Mouse (Mus musculus) heart, adult 8-10 months (tissue): Measurements from ENCODE around the gene Cfap46. TPM values are rescaled to one million over a fixed set of nuclear protein-coding genes. Genes with fewer than 3 reads are reported as not detected.

Experiments used
- DNase-seq: peaks from one replicate; pipeline ENCODE4 v3.0.0; 2022; ENCODE audit warnings: low spot score
- total RNA-seq, 4 experiments: library from RNA; stranded (reverse); gene quantifications; 2 replicates each; pipeline ENCODE4 v1.2.4; 2022

Cfap46 gene
- total RNA-seq, result under 1 TPM in 3 of 4 experiments, not detected in 1; 0.13 to 0.16 (median 0.16) TPM

DNA sequence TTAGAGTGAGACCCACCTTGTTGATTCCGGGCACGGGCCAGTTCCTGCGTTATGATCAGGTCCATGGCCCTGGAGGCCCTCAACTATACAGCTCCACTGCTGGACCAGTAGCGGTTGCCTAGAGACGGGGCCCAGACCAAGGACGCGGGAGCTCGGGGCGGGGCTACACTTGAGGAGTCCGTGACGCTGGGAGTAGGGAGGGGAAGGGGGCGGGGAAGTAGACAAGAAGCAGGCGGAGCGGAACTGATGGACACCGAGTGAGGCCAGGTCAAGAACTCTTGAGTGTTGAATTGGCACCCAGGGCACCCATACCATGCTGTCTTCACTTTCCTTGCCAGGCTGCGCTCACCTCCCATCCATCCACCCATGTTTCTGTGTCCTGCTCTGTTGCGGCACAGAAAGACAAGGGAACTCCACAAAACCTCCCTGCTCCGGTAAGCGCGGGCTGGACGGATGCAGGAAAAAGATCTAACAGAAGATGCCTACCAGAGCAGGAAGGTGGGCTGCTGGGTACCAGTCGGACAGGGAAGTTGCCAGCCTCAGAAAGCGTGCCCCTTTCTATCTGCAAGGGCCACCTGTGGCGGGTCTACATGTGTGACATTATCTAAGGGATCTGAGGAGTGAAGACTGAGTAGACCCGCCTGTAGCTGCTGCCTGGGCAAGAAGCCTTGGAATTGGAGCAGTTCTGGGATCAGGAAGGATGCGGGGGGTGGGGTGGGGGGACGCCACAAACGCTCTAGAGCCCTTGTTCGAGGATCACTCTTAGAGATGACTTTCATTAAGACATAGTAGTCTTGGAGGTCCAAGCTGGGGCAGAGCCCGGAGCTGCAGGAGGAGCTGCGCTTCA, at the start of gene Cfap46:
TSS of gene Cfap46 (minus strand) at position 112 of the 847 bp plus-strand sequence.
- peak; percentile 87 for DNase-seq

DNA sequence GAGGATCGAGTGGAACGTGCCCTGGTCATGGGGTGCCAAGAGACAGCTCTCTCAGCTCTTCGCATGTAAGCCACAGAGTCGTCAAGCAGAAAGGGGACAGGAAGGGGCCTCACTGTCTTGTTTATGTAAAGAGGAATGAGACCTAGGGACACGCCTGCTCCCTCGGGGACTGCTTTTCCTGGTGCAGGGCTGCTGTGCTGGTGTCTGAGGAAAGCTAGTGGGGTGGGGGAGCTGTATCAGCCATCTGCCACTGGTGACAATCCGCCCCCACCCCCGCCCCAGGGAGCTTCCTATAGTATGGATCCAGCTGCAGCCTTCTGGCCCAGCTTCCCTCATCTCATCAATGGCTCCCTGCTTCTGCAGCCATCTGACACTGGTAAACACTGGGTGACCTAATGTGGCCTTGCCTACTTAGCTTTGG, 47.7 kb upstream of the Cfap46 start:
- DNase-seq, result peak; percentile 19

- no peak for DNase-seq
Measured at GRCm38 (mm10) chr7:139727072-139727471, 43.5 kb upstream of the Cfap46 start.

DNA sequence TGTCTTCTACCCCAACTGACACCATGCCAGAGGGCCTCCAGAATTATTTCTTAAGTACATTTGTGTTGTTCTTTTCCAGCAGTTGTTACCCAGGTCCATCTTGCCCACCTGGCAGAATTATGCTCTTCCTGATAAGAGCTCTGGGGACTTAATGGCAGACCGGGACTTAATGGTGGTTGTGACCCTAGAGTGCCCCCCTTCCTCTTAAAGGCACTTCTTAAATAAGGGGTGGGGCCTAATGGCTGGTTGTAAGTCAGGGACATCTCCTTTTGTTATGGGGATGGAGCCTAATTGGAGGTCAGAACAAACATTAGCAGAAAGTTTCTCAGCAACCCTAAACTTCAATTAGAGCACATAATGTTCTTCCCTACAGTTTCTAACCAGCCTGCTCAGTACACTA, 42.0 kb upstream of the Cfap46 start:
- DNase-seq, result no peak

- DNase-seq, result no peak
Measured at GRCm38 (mm10) chr7:139723986-139724385, 40.4 kb upstream of the Cfap46 start.

GRCm38 (mm10) chr7:139721196-139721595, 37.6 kb upstream of the Cfap46 start:
- DNase-seq, result no peak

DNA sequence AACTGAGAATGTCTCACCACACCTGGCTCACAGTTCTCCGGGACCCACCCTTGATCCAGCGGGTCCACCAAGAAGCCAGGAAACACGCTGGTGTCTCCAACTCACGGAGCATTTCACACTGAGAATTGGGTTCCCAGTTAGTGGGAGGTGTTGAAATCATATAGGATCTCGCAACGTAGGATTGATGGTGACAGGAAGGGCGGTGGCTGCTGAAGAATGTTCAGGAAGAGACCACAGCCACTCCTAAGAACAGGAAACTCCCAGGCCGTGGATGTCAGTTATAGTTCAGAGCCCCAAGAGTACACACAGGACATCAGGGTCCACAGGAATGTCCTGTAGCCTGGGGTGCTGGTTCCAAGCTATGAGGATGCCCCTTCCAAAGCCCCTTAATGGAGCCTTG, 34.2 kb upstream of the Cfap46 start:
- no peak for DNase-seq

DNA sequence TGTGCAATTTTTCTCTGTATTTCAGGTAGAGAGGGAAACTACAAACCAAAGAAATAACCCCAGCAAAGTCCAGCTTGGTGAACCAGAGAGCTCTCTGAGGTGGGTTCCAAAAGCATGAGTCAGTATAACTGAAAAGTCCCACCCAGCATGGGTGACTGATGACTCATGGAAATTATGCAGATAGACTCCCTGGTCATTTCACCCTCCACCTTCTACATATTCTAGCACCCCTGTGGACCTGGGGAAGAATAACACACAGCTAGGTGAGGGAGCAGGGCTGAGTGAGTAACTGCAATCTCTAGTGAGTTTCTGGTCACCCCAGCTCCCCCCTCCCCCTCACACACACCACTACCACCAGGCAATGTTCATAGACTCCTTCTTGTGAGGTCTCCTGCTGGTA, 28.2 kb upstream of the Cfap46 start:
- DNase-seq, result no peak

GRCm38 (mm10) chr7:139706411-139707120, 22.9 kb upstream of the Cfap46 start:
- DNase-seq, result no peak

DNA sequence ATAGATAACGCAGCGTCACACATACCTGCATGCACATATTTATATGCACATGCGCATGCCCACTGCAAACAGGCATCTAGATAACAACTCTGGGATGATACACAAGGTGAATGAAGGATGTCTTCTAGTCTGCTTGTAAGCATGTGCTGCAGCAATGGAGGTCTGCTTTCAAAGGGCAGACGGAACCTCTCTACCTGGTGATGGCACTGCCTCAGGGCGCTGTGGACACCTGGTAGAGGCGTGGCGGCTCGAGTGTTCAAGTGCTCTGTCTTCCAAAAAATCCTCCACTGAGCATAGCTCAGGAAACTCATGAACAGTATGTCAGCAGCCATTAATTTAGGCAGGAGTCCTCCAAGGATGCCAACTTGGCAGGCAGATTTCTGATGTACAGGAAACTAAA, 22.2 kb upstream of the Cfap46 start:
- DNase-seq, result no peak

DNA sequence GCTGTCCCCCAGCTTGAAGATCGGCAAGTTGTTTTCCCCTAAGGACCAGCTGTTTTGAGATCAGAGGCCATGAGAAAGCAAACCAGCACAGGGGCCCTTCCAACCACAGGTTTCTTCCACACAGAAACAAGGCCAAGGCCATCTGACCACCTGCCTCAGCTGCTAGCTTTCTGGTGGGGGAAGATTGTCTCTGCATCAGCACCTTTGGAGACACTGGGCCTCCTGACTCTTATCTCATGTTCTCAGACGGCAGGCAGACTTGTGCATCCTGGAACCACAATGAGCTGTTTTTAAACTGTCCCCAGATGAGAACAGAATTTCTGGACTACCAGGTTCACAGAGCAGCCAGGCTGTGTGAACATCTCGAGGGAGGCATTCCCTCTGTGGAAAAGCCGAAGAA, 21.5 kb upstream of the Cfap46 start:
- no peak for DNase-seq

- DNase-seq, result no peak
Measured at GRCm38 (mm10) chr7:139703826-139704199, 20.2 kb upstream of the Cfap46 start.

DNA sequence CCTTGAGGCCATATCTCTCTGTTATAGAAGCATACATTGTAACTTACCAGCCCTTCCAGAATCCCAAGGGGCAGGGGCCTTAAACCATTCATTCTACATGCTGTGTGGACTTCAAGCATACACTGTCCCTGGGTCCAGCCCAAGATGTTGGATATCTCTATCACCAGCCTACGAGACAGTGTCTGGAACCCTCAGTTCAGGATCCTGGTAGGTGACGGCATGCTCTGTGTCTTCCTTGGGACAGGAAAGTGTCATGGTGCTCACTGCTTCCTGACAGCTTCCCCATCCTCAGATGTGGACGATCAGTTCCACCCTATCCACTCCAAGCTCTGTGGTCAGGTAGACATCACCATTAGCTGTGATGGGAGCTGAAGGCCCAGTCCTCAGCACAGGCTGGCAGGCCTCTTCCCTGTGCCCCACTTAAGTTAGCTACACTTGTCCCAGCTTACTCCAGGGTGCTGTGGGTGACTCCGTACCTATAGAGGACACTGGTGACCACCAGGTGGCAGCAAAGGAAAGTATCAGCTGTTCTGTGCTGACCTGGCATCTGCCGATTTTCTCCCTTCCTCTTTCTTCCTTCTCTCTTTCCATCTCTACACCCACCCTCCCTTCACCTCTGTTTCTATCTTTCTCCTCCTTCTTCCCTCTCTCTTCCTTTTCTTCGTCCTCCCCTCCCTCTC, 19.7 kb upstream of the Cfap46 start:
- peak; percentile 69 for DNase-seq

DNA sequence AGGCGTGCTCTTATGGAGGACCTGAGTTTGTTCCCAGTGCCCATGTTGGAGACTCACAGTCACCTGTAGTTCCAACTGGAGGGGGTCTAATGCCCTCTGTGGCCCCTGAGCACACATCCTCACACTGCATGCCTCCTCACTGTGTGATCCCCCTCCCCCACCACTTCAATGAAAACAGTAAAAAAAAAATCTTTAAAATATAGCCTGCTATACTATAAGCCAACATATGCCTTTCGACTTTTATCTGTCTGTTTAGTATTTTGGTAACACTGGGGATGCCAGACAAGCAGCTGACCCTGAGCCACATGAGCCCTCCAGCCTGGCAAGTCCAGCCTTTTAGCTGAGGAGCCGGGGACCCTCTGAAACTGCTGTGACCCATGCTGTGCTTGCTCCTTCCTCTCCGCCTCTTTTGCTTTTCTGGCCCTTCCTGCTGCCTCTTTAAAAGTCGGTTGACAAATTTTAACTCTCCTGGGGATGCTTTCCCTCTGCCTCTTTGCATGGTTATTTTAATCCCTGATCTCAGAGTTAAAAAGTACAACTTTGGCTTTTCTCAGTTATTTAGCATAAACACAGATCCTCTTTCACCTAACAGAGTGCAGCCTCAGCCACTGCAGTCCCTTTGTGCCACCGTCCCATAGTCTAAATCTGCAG, 18.2 kb upstream of the Cfap46 start:
- DNase-seq, result no peak

DNA sequence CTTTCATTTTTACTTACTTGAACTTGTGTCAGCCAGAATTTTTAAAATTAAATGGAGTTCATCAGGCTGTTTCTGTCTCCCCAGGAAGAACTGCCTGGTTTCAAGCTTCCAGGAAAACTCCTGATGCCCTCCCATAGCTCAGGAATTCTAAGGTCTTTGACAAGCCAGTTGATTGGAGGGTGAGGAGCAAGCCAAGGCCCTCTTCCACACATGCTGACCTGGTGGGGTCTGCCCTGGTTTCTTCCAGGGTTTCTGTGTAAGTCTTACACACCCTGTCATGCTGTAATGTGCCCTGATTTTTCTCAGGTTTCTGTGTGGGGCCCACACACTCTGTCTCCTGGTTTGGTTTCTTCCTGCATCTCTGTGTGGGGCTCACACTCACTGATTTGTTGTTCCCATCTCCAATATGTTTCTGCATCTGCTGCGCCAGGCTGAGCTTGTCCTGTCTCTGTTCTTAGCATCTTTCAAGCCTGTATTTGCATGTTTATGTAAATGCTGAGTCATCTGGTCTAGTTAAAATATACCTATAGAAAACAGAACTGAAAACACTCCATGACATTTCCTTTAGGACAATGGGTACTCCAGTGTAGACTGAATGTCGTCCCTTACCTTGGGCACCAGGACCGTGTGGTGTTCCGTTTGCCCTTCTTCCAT, 9.2 kb upstream of the Cfap46 start:
- DNase-seq, result no peak

GRCm38 (mm10) chr7:139692211-139692610, 8.6 kb upstream of the Cfap46 start:
- DNase-seq, result no peak

GRCm38 (mm10) chr7:139685336-139685735, 1.7 kb upstream of the Cfap46 start:
- DNase-seq, result no peak

- peak; percentile 93 for DNase-seq
Measured at GRCm38 (mm10) chr7:139684553-139684929, 924 bp upstream of the Cfap46 start.

- no peak for DNase-seq
Measured at GRCm38 (mm10) chr7:139681921-139682598, 1.6 kb downstream of the Cfap46 start.

DNA sequence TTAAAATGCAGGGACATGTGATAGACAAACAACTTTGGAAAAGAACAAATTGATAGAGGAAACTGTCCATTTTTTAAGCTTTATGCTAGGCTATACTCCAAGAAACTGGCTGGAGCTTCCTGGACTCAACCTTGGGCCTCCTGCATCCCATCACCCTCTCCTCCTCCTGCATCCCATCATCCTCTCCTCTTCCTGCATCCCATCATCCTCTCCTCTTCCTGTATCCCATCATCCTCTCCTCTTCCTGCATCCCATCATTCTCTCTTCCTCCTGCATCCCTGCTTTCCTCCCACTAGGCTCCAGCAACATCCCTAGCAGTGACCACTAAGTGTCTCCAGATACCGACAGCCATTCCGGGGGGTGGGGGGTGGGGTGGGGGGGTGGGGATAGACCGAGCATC, 7.2 kb downstream of the Cfap46 start:
- DNase-seq, result no peak

DNA sequence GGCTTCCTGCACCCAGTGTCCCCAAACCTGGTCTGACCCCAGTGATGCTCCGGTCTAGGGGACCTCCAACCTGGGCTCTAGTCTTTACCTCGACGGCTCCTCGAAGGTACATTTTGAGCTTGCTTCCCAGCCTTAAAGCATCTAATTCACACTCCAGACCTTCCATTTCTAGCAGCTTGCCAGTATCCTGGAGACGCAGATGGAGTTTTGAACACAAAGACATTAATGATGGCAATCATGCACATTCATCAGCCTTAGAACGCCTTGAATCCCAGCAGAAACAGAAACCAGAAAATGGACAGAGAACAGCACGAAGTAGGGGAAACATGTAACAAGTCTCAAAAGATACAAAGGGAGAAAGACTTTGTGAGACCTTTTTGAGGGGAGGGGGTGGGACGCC, 16.7 kb downstream of the Cfap46 start:
- no peak for DNase-seq
